Mouse (Mus musculus) urinary bladder, postnatal 36 days (tissue): ENCODE data around the gene Sln.
A peak's percentile ranks its signal among the peaks of the same experiment; 100 is the strongest.

Experiments
- DNase-seq, 2 experiments: peaks; one replicate each; pipeline ENCODE4 v3.0.0; 2022; ENCODE audit warnings: low spot score in 2 of 2, mixed read lengths in 1 of 2

Sln gene

DNA sequence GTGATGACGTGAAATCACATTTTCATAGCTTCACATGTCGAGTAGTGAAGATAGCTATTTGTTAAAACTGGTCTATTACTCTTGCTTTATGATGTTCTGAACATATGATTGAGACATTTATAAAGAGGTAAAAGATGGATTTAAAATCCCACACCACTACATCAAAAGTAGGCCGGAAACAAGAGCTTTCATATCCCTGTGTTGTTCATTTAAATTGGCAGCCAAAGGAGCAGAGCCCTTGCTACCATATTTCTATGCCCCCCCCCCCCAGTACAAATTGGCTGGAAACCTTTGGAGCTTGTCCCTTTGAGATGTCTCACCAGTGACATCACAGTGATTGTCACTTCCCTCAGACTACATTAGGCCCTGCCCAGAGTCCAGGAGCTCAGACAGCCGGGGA lies at the start of gene Sln:
TSS of gene Sln (plus strand) at position 301 of the 400 bp plus-strand sequence.
- DNase-seq: no peak

DNA sequence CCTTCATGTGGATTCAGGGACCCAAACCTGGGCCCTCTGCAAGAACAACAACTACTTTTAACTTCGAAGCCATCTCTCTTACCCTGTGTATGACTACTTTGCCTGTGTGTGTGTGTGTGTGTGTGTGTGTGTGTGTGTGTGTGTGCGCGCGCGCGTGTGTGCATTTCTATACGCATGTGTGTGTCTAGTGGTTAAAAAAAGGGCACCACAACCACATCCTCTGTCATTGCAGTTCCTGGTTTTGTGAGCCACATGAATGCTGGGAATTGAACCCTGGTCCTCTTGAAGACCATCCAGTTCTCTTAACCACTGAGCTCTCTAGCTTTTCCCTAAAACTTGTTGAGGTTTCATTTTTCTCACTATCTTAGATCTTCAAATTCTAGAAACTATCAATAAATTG lies 47.0 kb upstream of the Sln start:
- DNase-seq: no peak

DNA sequence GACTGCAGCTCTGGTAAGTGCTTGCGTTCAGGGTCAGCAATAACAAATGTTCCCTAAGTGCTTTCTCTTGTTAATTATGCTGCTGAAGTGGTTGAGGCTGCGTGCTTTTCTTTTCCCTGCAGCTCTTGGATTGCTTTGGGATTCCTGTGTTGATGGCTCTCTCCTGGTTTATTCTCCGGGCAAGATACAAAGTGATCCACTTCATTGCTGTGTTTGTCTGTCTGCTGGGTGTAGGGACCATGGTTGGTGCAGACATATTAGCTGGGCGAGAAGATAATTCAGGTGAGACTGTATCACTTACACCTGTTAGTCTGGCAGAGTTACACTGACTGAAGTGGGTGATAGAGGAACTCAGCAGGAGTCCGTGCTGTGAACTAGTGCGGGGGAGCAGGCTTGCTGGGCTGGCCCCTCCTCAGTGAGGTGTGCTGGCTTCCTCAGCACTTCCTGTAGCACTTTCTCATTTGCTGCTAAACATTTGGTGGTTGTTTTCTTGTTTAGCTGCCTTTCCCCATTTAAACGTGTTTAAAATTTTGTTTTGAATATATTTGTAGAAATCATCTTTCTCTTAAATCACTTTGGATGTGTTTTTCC lies 43.4 kb upstream of the Sln start:
- no peak for DNase-seq

DNA sequence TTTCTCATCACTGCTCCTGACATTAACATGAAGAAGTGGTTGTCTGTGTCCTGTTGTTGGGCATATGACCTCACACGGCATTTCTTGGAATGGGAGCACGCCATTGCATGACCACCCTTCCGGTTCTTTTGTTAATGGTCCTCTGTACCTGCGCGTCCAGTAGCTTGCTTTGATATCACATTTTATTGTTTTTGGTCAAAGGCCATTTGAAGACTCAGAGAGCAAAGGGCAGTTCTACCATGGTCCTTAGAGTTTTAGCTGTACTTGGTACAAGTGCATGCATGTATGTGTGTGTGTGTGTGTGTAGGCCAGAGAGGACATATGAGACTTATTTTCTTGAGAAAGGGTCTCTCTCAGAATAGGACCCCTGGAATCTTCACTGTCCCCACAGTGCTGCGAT lies 36.5 kb upstream of the Sln start:
- DNase-seq: no peak

DNA sequence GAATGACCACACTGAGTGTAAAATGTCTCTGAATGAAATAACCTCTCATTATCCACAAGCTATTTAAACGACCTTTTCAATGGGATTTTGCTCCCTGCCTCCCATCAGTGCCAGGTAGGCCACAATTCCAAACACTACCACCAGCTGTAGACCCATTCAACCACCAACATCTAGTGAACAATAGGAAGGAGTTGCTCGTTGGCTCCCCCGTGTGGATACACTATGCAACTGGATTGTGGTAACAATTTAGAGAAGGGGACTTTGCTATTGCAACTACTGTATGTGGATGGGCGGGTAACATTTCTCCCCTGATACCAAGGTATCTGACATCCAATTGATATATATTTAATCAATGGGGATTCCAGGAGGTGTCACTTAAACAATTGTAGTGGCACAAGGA lies 31.2 kb upstream of the Sln start:
- peak; percentile 35 to 45 for DNase-seq

DNA sequence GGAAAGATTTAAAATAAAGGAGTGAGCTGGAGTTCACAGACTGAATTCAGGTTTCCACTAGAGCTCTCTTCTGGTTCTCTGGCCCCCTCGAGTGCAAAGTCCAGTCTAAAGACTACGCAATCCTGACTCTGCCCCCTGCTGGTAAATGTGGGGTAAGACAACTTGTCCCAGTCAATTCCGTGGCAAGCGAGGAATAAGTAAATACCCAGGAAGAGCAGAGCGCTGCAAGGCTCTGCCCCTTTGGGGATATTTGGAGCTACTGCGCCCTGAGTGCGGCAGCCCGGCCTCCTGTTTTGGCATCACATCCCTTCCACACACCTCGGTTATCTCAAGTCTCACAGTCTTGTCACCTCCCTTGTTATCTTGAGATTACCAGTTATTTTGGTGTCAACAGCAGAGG lies 24.6 kb upstream of the Sln start:
- DNase-seq: no peak

DNA sequence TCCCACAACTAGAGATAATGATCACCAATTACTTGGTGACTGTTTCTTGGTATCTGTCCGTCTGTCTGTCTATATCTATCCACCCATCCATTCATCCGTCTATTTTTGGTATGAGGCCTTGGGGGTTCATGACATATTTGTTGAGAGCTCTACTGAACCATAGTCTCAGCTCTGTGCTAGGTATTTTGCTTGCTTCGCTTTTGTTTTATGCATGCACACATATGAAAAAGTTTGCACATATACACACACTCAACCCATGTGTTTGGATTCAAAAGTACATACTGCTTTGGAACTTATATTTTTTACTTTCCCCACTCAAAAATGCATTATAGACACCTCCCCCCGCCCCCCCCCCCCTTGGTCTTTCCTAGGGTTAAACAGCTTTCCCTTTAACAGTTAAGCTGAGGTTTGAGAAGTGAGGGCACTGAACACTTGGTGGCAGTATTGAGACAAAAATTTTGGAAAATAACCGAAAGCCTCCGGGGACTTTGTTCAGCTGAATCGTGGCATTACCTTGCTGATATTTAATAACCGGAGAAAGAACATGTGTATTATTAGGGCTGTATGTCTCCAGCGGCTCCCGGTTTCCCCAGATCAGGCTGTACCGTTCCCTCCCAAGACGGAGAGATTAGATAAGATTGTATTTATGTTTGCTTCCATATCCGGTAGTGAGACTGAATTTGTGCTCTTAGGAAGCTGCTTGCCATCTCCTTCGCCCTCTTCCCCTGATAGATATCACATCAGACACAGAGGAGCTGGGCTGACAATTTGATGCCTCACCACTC lies 20.7 kb upstream of the Sln start:
- DNase-seq: peak; percentile 10 to 11

DNA sequence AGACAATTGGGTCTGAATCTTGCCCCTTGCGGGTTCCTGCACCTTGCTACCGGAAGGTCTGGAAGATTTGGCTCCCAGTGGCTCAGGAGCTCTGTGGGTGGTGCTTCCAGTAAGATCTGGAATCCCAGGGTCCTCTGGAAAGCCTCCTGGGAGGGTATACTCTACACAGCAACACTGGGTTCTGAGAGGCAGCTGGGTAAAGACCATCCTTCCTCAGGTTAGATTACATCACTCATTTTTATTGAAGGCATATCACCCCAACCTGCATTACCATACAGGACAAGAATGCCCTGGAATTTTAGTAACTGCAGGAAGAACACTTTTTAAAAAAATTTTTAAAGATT lies 20.1 kb upstream of the Sln start:
- no peak for DNase-seq

DNA sequence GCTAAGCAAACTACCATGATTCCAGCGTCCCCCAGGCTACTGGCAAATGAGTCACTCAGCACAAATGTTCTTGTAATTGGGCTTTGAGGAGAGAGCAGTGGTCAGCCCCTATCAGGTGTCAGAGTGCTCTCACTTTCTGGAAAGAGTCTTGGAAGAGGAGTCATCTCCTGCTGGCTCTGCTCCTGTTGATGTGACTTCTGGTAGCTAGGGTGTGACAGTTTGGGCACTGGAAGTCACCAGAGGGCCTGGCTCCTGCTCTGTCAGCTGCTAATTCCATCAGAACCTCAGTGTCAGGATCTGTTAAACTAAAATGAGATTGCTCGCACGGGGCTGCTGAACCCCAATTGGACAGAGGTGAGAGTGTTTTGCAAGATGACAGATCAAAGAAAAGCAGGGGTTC lies 14.9 kb upstream of the Sln start:
- DNase-seq: no peak

DNA sequence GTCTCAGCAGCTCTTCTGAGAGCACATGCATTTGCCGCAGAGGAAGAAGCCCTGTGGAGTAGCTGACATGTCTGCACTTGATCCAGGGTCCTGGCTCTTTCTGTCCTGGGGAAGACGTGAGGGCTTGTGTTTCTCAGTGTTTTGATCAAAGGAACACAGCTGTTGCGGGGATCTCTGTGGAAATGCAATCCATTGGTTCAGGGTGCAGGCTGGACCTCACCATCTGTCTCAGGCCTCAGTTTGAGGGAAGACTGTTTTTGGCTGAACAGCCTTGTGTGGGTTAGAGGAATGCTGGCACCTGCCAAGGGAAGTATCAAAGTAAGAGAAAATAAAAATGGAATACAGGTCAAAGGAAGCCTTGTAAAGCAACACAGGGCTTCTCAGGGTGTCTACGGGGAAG lies 14.0 kb upstream of the Sln start:
- no peak for DNase-seq

DNA sequence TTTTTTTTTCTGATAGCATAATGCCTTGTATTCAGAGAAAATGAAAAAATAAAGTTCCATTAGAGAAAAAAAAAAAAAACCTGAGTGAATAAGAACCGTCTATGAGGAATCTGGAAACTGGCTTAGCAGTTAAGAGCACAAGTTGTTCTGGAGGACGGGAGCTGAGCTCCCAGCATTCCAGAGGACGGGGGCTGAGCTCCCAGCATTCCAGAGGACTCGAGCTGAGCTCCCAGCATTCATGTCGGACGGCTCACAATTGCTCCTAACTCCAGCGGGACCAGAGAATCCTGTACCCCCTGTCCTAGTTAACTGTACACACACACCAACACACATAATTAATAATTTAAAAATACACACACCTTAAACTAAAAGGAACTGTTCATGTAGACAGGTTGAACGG lies 11.1 kb upstream of the Sln start:
- DNase-seq: no peak

DNA sequence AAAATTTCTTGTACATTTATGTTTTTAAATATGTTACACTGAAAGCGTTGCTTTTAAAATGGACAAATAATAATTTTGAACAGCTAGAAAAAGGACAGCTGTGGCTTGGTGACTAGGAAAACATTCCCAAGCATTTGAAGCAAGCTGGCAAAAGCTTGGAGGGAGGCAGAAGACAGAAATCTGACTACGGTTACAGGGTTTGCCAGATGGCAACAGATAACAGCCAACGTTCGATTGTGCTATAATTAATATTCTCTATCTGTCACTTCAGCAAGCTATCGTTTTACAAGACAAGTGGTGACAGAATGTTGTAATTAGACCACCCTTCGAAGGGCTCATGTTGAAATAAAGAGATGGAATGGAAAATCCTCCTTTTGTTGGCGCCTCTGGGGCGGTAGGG lies 1.4 kb upstream of the Sln start:
- no peak for DNase-seq

DNA sequence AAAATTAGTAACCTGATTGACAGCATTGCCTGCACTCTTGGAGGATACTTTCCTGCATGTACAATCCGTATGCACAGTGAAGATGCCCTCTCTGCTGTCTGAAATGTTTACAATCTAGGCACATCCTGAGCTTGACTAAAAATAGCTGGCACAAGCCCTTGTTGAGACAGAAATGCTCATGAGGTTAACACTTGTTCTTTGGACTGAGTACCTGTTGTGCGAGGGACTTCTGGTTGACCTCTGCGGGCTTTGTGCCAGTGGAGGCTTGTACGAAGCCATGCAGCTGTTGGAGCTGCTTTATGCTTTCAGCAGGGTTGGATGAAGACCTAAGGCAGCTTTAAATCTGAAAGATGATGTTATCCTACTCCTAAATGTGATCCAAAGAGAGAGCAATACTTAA lies 2.2 kb downstream of the Sln start:
- DNase-seq: no peak

DNA sequence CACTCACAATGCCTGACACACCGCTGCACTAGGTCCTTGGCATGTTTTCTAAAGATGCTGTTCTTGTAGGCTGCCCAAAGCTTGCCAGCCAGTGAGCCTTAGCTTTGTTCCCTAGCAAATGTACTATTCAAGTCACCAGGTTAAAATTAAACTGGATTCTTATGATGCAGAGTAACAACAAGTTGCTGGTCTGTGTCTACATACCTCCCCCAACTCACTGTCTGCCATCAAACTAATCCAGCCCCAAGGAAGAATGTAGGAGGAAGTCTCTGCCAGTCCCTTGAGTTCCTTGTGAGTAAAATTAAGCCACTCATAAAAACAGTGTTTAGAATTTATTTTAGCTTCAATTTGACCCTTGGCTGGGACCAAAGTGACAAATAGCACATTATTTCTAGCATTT lies 3.7 kb downstream of the Sln start:
- DNase-seq: no peak

DNA sequence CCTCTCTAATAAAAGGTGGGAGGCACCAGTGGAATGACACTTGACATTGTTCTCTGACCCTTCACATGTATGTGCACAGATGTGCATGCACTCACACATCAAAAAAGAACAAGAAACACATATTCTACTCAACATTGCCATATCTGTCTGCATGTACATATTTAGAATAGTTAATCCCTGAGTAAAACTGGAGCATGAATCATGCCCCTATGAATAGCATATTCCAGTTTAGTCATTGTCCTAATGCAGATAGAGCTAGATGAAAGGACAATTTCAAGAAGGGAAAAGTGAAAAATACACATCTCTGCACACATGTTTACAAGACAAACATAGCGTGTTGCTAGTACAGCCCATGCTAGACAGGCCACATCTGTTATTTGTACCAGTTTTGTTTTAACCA lies 4.6 kb downstream of the Sln start:
- no peak for DNase-seq

DNA sequence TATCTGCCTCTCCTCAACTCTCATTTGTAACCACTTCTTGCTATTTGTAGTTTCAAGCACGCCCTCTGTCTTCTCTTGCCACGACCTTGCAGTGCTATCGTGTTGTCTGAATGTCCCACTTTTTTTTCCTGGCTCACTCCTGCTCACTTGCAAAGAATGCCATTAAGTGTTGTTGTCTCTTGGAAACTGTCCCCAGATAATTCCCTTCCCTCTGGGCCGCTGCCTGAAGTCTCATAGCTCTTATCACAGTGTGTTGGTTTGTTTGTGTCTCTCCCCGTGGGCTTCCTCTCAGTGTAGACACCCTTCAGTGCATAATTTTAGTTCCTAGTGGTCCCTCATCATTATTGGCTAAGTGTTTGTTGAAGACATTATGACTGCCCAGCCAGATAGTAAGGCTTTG lies 7.9 kb downstream of the Sln start:
- no peak for DNase-seq

DNA sequence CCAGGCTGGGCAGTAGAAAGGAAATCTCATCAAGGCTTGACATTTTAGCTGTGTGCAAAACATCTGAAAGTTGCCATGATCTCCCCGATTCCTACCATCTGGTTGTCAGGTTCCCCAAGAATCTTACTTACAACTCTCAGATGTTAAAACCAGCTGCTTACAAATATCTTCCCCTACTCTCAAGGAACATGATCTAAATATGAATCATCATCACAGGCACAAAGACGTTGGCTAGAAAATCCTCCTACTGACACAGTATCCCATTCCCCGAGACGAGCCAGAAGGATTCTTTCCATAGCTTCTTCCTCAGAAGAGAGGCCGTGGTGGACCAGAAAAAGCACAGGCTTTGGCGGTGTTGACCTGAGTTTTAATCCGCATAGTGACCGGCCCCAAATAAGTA lies 23.3 kb downstream of the Sln start:
- DNase-seq: no peak

DNA sequence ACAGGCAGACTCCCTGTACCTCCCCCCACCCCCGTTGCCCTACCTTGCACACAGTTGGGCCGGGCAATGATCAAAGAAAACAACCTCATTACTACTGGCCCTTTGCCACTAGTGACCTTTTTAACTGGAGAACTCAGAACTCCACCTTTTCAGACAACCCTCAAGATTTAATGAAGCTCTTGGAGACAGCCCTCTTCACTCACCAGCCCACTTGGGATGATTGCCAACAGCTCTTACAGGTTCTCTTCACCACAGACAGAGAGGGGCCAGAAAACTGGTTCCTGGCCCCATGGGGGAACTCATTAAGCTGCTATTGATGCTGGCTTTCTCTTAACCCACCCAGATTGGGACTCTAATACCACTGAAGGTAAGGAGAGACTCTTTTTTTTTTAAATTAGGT lies 27.5 kb downstream of the Sln start:
- no peak for DNase-seq

DNA sequence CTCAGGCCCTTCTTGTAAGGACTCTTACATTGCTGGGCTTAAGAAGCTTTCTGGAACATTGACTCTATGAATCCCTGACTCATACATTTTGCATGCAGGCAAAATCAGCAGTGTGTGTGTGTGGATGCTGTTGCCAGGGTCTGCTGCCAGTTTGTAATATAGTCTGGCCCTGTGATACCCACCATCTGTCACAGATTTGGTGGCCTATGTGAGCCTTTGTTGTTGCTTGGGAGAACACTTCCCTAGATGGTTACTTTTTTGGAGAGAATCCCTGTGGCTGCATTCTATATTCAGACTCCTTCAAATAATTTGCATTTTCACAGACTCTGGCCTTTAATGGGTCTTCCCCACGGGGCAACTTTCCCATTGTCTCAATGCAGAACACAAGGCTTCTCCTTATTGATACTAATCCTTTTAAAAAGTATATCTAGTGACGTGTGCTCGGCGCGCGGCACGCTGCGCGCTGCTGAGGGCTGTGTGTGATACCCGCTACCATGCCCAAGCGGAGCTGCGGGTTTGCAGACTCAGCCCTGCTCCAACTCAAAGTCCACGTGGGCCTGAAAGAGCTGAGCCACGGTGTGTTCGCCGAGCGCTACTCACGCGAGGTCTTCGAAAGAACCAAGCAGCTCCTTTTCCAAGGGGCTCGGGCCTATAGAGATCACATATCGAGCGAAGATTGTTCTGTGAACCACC lies 33.8 kb downstream of the Sln start:
- no peak for DNase-seq

DNA sequence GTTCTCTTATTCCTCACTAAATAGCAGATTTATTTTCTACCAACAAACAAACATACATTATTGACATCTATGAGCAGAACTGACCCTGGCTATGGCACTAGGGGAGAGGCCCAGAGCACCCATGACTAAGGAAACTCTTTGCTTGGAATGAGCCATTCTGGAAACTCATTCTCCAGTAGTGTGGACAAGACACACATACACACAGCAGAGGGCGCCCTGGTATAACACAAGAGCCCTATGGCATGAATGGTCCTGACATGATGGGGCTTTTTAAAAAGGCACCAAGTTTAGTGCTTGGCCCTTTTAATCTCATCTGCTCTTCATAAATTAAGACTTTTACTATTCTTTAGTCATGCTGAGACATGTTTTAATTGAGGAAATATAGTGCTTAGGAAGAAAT lies 40.1 kb downstream of the Sln start:
- DNase-seq: no peak

DNA sequence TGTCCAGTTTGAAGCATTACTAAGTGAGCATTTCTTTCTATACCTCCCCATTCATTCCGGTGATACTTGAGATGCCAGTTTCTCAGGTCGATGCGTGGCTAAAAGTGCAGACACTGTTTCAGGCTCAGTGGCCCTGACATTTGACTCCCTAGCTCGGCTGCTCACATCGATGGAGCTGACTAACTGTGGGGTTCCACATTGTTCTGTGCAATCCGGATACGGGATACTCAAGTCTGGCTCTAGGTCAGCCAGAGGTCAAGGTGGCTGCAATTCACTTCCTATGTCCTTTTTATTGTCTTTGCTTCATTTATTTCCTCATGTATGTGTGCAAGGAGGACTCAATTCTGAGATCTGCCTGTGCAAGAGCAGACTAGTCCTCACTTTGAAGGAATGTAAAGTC lies 45.9 kb downstream of the Sln start:
- DNase-seq: no peak

DNA sequence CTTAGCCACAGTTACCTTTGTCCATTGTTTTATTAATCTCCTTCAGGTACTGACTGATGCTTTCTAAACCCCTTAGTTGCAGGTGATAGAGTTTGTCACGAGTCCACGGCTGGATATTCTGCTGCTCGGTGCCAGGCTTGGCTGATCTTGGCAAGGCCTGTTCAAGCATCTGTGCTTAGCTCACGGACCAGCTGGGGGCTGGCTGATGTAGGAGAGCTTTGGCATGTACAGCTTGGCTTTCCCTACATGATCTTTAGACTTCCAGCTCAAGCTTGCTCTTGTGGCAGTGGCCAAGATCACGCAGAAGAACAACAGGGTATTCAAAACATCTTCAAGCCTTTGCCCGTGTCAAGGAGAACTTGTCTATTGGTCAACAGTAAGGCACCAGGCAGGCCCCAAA lies 49.9 kb downstream of the Sln start:
- DNase-seq: no peak

DNA sequence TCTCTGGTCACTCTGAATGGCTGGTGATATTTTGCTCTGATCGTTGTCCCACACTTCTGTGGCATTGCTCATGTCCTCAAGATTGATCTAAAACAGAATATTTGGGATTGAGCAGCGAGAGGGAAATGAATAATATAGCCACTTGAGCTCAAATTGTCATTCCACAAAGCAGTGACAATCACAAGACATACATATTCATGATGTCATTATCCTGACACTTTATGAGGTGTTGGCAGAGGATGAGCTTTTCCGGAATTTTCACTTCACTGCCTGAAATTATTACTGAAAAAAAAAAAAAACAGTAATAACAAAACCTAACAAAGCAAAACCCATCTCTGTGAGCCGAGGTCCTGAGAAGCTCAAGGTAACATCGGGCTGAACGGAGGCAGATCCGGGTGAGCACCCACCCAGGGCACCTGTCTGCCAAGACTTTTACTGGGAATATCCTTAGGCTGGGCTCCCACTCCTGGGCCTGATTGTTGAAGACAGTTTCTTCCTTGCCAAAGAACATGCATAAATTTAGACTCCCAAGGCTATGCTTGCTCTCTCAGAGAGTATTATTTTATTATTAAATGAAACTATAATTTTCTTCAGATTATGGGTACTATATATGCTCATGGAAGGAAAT lies 53.4 kb downstream of the Sln start:
- no peak for DNase-seq
